In genomic region chr2:103145058-103145457, GRCm38 (mm10) we compare ENCODE assay signal across 15 mouse cellular contexts.
DNase-seq lines count a peak whose midpoint lies in the region; ATAC-seq and TF ChIP-seq lines count a peak whose summit lies in the region.
"Had no signal": no experiment of that assay in that cellular context is flagged by ENCODE, and none has a peak within 500 bp of the region (broad histone marks: within the 10 kb centered on the region; RNA-seq: fewer than 3 reads in every experiment).

No protein-coding gene starts in this region.

- no peaks in the 10 kb centered on the region for H3K9me3 ChIP-seq in kidney, embryonic 15.5 days (replicated peaks)
- H3K9me3 ChIP-seq in G1E (replicated peaks): no peaks in the 10 kb centered on the region
- H3K9me3 ChIP-seq in forebrain, embryonic 12.5 days: no peaks in the 10 kb centered on the region

- no peak for DNase-seq in kidney, postnatal 4 days
- DNase-seq in G1E (ENCODE audit: low spot score): peak; percentile 11
- no peak for DNase-seq in layer of hippocampus, adult 9-10 months (ENCODE audit: low spot score)
- no peak for DNase-seq in layer of hippocampus, adult 2 months (ENCODE audit: low spot score in 2 of 2)
- DNase-seq: adrenal gland, postnatal 10 days; cerebellum, adult 9-11 months; gastrocnemius, postnatal 10 days; heart, postnatal 10 days; liver; midbrain, embryonic 14.5 days had no signal

- no peak for TF ChIP-seq CTCF in G1E (IDR thresholded peaks at IDR 0.05; ENCODE audit: low read depth, low read length)
- TF ChIP-seq CTCF in layer of hippocampus, adult 2 months (conservative IDR thresholded peaks at IDR 0.05): no peak

- 31% methylated on average over 3 of the region's 3 CpGs for WGBS in kidney, embryonic 15.5 days
- WGBS in forebrain, embryonic 12.5 days: 91% methylated on average over 3 of the region's 3 CpGs

- peak overlapping the region; percentile 88 for H3K27ac ChIP-seq in kidney, embryonic 15.5 days
- H3K27ac ChIP-seq in forebrain, embryonic 12.5 days: no peak overlapping the region
- no peak overlapping the region for H3K27ac ChIP-seq in layer of hippocampus, adult 2 months
- H3K27ac ChIP-seq: hindbrain, embryonic 14.5 days had no signal

- no peak for ATAC-seq in kidney, embryonic 15.5 days (replicated peaks; ENCODE audit: low FRiP score)
- ATAC-seq in G1E (ENCODE audit: extremely low read depth, insufficient number of reproducible peaks, low FRiP score, poor library complexity, severe bottlenecking): peak; percentile 54
- ATAC-seq in hematopoietic stem cell, adult 5-6 weeks (replicated peaks in 1 of 2; ENCODE audit: insufficient read depth in 1 of 2, low FRiP score in 2 of 2, low TSS enrichment in 1 of 2, low read depth in 1 of 2, poor library complexity in 2 of 2, severe bottlenecking in 2 of 2): peak; percentile 59 to 70
- ATAC-seq in neutrophil, adult 5-6 weeks (ENCODE audit: extremely low read depth, insufficient number of reproducible peaks, low FRiP score, poor library complexity, severe bottlenecking): peak; percentile 74
- no peak for ATAC-seq in forebrain, embryonic 12.5 days (ENCODE audit: low FRiP score)

- no peaks in the 10 kb centered on the region for H3K27me3 ChIP-seq in kidney, embryonic 15.5 days
- peaks cover 41% of the 10 kb centered on the region for H3K27me3 ChIP-seq in G1E (ENCODE audit: insufficient read depth, low read length)
- no peaks in the 10 kb centered on the region for H3K27me3 ChIP-seq in forebrain, embryonic 12.5 days

- no peak overlapping the region for H3K4me2 ChIP-seq in kidney, embryonic 15.5 days
- H3K4me2 ChIP-seq in forebrain, embryonic 12.5 days: no peak overlapping the region
- H3K4me2 ChIP-seq: hindbrain, embryonic 14.5 days had no signal

- no peak overlapping the region for H3K9ac ChIP-seq in kidney, embryonic 15.5 days
- no peak overlapping the region for H3K9ac ChIP-seq in forebrain, embryonic 12.5 days
- H3K9ac ChIP-seq: hindbrain, embryonic 14.5 days had no signal

- no peaks in the 10 kb centered on the region for H3K36me3 ChIP-seq in kidney, embryonic 15.5 days
- H3K36me3 ChIP-seq in G1E (replicated peaks): no peaks in the 10 kb centered on the region
- H3K36me3 ChIP-seq in forebrain, embryonic 12.5 days (replicated peaks): no peaks in the 10 kb centered on the region

- peaks cover 16% of the 10 kb centered on the region for H3K4me1 ChIP-seq in kidney, embryonic 15.5 days
- H3K4me1 ChIP-seq in G1E (ENCODE audit: insufficient read depth, low read depth, low read length): peaks cover 20% of the 10 kb centered on the region
- no peaks in the 10 kb centered on the region for H3K4me1 ChIP-seq in forebrain, embryonic 12.5 days

- no peak overlapping the region for H3K4me3 ChIP-seq in kidney, embryonic 15.5 days (replicated peaks)
- no peak overlapping the region for H3K4me3 ChIP-seq in G1E (ENCODE audit: low read depth, low read length)
- no peak overlapping the region for H3K4me3 ChIP-seq in forebrain, embryonic 12.5 days (replicated peaks)
- H3K4me3 ChIP-seq in layer of hippocampus, adult 2 months: no peak overlapping the region

Comparison
In these comparisons a context has a peak if more than half of its experiments do, and no peak if none do; other contexts are left out.
1. ATAC-seq: peak in G1E (single experiment), hematopoietic stem cell, adult 5-6 weeks (2 of 2) and neutrophil, adult 5-6 weeks (single experiment); none in kidney, embryonic 15.5 days (single experiment) and forebrain, embryonic 12.5 days (single experiment).